Mouse (Mus musculus) frontal cortex, postnatal 10 days (tissue): ENCODE measurements around the gene Traf1.

Experiments
- DNase-seq, 2 experiments: peaks; one replicate each; pipeline ENCODE4 v3.0.0; 2022; ENCODE audit warnings: low spot score in 2 of 2, mixed read lengths in 1 of 2

Traf1 gene

DNA sequence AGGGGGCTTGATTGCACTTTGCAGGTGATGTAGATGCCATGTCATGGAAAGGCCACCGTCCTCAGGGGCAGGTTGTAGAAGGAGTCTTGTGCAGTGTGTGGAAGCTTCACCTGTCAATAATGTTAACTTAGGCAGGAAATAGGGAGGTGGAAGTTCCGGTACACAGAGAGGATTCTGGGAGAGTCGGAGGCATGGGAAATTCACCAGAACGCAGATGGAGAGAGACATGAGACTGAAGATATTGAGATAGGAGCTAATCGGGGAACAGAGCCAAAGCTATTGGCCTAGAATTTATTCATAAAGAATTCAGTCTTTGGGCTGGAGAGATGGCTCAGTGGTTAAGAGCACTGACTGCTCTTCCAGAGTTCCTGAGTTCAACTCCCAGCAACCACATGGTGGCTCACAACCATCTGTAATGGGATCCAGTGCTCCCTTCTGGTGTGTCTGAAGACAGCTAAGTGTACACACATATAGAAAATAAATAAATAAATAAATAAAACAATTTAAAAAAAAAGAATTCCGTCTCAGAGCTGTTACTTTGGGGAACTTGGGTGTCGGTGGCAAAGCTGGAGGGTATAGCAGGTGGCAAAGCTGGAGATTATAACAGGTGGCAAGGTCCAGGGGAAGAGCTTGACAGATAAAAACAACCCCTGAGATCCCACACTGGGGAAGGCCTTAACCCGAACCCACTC lies 4.8 kb upstream of the Traf1 start:
- no peak for DNase-seq

DNA sequence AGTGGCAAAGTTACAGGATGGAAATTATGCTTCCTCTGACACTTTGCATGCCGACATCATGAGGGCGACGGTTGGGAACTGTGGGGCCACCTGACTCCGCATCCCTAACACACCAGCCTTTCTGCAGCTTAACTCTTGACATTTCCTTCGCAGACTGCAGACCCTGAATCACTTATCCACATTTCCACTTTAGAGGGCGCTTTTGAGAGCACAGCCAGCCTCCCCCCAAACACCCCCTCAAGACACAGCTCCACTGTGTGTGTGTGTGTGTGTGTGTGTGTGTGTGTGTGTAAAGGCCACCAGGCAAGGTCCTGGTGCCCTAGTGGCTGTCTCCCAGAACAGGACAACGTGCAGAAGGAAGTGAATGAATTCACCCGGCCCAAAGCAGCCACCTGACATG lies 4.2 kb upstream of the Traf1 start:
- DNase-seq: no peak

DNA sequence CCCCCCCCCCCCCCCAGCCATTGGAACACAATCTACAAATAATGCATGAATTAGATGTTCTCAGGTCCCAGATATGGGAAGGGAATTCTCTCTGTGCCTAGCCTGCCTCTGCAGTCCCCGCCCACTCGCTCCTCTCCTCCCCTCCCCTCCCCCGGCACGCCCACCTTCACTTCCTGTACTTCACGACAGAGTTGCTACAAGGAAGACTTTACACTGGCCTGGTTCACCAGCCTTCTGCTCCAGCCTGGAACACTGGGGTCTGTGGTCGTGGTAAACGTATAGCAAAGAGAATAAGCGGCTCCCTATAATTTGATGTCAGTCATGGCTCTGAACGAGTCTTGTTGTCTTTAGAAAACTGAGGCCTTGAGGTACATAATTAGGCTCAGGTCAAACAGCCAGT lies 3.7 kb upstream of the Traf1 start:
- no peak for DNase-seq

DNA sequence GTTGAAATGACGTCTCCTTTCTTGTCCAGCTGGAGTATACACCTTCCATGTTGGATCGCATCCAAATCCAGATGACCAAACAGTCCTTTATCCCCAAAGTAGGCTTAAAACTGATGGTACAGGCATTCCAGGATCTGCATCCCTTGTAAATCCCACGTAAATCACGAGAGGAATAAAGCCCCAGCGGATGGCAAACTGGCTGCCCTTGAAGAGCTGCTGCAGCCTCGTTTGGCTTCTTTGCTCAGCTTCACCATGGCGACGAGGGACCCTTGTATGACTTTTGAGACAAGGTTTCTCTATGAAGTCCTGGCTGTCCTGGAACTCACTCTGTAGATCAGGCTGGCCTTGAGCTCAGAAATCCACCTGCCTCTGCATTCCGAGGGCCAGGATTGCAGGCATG lies 3.1 kb upstream of the Traf1 start:
- no peak for DNase-seq

DNA sequence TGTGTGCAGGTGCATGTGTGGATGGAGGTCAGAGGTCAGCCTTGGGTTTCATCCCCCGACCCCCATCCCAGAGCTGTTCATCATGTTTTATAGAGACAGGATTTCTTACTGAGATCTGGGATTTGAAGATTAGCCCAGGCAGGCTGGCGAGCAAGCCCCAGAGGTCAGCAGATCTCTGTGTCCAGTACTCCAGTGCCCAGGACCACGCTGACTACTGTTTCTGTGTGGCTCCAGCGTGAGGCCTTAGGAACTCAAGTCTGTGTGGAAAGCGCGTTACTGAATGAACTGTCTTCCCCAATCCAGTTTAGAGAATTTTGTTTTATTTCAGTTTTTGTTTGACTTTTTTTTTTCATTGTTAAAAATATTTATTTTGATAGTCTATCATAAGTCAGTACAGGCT lies 2.7 kb upstream of the Traf1 start:
- no peak for DNase-seq

DNA sequence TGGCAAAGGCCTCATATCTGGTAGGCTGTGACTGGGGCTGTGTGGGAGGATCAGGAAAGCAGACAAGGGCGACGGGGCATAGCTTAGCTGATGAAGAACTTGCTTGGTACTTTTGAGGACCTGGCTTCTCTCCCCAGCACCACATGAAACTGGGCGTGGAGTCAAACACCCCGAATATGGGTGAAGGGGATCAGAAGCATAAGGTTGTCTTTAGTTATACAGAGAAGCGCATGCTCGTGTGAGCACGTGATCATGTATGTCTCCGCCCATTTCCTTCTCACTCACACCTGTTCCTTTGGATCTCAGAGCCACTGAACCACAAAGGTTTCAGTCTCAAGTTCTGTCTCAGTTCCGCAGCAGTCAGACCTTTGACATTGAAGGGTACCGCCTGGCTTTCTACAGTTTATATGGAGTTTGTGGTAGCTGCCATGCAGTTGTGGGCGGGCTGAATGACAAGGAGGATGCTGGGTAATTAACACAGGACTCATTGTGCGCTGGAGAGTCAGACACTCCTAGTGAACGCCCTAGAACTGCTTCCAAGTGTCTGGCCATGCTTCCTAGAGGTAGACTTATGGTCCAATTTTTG lies 1.9 kb upstream of the Traf1 start:
- DNase-seq: no peak

DNA sequence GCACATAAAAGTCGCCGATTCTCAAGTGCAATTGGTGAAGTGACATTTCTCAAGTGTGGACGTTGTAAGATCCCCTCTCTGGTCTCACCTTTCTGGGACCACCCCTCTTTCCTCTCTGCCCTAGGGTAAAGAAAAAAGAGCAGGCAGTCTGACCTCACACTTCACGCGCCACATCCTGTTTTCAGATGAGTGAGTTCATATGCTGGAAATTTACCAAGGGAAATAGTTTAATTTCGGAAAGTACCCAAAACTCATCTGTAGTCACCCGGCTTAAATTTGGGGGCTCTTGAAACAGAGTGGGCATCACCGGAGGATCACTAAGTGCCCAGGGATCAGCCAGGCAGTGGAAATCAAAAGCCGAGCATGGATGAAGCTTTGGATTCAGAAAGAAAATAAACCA lies 1.3 kb upstream of the Traf1 start:
- DNase-seq: no peak

DNA sequence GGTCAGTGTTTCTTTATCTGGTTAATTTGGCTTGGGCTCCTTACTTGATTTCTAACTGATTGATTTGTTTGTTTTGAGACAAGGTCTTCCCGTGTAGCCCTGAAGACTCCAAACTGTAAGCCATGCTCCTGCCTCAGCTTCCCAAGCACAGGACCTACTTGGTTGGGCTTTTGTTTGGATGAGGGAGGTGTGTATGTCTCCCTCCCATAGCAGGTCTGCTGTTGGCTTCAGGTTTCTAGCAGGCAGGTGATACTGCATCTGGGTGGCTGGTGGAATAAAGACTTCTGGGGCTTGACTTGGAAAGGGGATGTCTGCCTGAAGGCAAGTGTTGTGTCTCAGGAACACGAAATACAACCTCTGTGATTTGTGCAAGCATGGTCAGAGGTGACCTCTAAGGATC lies 639 bp upstream of the Traf1 start:
- no peak for DNase-seq

DNA sequence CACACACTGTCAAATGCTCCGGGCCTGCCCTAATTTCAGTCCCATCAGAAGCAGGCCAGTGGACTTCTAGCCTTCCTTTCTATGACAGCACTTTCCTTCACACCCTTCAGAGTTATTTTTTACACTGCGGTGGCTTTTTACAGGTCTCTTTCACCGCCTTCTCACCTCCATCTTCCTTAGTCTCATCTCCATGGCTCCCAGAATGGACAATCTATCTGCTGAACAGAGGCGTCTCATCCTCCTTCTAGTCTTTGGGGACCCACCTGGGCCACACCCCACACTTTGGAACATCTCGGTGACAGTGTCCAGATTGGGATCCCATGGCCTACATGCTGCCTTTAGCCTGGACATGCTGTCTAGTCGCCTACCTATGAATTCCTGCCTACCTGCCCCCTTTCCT lies 606 bp downstream of the Traf1 start:
- DNase-seq: no peak

DNA sequence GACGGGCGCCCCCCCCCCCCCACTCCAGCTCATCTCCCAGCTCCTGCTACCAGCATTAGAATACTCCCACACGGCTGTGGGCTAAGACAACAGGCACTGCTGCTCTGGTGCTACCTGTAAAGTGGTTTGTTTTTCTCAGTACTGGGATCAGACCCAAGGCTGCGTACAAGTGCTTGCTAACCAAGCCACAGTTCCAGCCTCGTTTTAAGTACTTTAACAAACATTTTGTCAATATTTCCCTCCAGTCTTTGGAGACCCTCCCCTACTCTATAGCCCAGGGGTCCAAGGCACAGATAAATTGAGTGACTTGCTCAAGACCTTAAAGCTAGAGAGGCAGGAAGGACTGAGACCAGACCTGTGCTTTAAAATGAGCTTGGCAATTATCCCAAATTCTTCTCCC lies 1.1 kb downstream of the Traf1 start:
- DNase-seq: no peak

DNA sequence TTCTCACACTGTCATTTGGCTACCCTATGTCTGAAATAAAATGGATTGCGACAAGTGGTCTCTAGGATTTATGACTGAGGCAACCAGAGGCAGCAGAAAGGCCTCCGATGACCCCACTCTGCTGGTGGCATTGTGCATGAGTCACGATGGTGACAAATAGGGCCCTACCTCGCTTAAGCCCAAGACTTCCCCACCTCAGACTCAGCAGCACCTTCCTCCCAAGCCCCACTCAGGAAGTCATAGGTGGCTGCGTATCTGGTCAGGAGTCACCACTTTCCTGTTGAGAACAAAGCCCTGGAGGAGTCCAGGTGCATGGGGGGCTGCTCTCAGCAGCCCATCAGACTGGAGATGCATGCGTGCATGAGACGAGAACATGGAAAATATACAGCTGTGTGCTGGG lies 3.0 kb downstream of the Traf1 start:
- DNase-seq: no peak

DNA sequence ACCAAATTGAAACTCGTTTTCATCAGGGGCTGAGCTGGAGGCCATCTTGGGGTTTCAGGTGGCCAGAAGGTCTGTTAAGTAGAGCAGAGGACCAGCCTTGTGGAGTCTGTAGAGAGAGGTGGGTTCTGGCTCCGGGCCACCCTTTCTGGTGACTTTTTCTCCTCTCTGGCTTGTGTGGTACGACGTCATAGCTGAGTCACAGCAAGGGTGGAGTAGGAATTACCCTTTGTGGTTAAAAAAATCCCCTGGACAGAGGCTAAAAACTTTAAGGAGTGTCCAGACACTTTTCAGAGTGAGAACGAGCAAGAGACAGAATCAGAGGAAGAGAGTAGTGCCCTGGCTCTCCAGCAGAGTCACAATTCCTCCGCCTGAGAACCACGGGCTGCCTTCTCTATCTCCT lies 3.5 kb downstream of the Traf1 start:
- DNase-seq: no peak

DNA sequence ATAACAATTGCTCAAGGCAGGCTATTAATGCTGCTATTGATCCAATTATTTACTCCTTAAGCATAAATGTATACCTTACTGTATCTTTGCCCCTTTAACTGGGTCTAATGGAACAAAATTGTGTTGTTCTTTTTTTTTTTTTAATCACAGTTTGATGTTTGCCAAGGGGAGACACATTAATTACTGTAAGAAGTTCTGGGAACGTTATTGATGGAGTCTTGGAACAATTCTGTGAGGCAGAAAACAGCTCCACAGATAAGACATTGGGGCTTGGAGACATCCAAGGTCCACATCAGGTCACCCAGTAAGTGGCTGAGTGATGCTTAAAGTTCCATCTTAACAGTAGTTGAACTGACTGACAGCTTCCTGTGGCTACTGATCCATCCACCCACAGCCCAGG lies 4.2 kb downstream of the Traf1 start:
- no peak for DNase-seq

DNA sequence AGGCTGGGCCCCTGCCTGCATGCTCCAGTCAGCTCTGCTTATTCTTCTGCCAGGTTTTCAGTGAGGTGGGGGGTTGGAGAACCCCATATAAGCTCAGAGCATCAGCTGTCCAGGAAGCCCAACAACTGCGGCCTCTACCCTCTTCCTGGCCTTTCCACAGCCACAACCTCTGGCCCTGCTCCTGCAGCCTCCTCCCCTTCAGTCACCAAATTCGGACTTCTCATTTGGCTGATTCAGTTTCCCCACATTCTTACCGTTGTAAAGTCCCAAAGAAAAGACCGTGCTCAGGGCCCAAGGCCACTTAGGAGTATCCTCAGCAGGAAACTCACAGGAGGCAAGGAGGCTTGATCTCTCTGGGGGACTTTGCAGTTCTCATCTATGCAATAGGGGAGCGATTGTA lies 4.6 kb downstream of the Traf1 start:
- no peak for DNase-seq

DNA sequence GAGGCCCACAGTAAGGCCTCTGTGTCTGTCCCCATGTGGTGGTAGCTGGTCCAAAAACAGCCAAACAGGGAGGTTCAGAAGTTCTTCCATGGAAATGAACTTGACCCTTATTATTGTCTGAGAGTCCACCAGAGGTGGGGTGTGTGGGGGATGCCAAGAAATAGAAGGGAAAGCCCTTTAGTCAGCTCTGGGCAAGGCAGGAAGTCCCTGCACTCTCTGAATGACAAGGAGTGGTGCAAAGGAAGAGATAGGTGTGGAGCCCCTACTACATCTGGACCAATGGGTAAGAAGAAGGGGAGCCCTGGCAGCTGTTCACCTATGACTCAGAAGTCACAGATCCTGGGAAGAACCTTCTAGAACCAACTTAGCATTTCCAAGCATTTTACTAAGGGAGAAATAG lies 7.2 kb downstream of the Traf1 start:
- no peak for DNase-seq

DNA sequence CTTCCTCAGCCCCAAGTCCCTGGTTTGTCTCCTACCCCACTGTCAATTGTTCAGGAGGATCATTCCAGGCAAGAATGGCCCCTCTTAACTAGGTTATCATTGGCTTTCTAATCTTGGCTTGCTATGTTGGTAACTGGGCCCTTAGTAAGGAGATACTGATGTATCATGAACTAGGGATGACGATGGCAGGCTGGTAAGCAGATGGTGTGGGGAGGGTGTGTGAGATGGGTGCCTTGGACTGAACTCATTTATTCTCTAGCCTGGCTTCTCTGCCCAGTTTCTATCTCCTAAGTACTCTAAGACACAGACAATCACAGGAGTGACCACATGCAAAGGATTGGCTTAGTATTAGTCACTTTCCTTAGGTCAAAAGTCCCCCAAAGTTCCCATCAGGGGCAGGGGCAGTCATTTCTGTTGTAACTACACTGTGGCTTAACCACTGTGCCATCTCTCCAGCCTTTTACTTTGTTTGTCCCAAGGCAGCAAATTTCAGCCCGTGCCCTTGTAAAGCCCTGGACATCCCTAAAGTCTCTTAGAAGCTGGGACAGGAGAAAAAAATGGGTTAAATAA lies 7.9 kb downstream of the Traf1 start:
- no peak for DNase-seq

DNA sequence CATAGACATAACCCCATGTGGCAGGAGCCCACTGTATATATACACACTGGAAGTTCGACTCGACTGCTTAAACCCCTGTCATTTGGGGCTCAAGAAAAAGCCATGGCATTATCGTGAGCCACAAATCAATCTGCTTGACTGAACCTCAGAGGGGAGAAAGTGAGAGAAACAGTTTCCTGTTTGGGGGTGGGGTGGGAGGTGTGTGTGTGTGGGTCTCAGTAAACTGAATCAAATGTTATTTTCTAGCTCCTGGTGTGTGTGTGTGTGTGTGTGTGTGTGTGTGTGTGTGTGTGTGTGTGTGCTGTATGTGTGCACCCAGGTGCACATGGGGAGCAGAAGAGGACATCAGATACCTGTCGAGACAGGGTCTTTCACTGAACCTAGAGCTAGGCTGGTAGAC lies 8.6 kb downstream of the Traf1 start:
- no peak for DNase-seq

DNA sequence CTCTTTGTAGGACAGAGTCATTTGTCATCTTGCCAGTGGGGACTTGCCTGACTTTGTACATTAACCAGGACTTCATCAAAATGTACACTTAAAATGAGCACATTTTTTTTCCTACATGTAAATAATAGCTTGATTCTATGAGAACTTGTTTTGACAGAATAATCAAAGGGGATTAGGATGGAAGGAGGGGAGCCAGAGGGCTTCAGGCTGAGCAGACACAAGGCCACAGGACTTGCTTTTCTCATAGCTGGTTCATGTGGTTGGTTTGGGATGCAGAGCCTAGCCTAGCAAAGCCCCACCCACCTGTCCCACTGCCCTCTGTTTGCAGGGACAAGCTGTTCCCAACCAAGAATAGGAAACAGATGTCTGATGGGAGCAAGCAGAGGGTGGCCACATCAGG lies 10.1 kb downstream of the Traf1 start:
- no peak for DNase-seq

DNA sequence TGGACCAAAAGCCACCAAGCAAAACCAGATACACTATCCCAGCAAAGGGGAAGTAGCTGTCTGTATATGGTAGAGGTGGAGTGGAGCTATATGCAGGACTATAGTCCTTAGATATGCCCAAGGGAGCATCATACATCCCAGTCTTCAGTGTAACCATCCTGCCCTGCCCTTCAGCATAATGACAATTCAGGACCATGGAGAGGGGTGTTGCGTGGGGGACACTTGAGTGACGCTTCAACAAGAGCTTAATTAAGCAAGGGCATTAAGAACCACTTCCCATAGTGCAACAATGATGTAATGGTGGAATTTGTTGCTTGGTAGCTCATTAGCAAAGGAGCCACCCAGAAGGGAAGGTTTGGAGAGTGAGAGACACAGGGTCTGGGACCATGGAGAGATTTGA lies 12.9 kb downstream of the Traf1 start:
- DNase-seq: no peak

DNA sequence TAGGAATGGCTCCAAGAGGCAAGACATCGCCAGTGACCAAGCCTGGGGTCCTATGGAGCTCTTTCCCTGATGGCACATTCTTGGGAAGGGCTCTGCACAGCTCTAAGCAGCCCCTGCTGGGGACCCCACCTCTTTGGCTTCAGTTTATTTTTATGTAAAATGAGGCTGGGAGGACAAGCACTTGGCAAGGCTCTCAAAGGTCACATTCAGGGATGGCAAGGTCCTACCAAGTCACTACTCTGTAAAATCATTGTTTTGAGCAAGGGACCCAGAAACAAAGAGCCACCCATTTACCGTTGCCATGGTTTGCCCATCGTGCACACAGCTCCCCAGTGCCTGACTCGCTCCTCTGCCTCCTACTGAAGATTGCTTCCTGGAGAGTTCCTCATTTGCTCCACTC lies 15.5 kb downstream of the Traf1 start:
- DNase-seq: no peak

DNA sequence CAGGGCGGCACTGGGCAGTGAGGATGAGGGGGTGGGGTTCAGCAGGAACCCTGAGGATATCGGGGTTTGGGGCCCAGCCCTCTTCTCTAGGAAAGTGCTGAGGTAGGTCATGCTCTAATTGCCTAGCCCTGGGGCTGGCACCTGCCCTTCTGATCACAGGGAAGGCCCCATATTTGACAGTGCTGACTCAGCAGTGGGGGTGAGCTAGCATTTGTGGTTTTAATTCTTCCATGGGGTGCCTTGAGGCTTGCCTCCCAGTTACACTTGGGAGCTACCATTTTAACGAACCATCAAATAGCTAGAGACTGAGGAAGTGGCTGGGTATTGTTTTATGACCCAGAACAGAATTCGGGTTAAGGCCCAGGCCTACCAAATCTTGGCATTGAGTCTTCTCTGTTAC lies 16.0 kb downstream of the Traf1 start:
- DNase-seq: no peak

DNA sequence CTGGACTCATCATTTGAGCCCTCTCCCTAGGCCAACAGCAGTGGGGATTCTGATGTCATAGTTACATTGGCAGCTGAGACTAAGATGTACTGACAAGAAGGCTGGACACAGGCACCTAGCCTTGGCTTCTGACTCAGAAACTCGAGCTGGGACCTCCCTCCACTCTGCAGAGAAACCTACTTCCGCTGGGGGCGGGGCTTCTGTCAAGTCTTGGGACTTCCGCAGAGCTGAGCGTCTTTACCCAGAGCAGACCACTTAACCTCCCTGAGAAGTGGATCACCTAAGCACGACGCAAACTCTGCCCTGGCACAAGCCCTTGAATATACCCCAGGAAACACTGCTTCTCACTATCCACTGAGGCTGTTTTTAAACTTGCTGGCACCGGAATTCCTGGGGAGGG lies 16.8 kb downstream of the Traf1 start:
- DNase-seq: peak in 1 of 2 experiments; percentile 23

DNA sequence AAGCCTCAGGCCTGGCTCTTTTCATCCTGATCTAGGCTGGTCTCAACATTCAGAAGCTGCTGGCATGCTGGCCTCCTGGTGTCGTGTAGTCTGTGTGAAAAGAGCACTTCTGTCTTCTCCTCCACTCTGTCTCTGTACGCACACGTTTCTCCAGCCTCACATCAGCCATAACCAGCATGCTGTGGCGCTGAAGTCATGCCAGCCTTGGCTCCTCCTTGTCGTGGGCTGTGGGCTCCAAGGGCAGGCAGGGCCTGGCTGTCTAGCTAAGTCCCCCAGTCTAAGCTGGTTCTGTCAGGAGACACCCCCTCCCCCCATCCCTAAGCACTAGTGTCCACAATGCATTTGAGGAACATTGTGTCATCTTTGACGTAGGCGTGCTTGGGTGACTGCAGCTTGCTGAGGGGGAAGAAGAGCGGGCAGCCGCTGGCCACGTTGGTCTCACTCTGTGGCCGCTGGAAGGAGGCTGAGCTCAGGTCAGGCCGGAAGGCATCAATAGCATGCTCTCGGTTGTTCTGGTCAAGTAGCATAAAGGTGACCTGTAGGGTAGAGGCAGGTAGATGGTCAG lies 17.9 kb downstream of the Traf1 start:
- no peak for DNase-seq
